Mouse (Mus musculus) embryonic fibroblast, embryonic 13.5 days (primary cell): ENCODE data around the gene Mtx2.

ENCODE experiments used
- CTCF ChIP-seq: IDR thresholded peaks from 2 replicates; pipeline ENCODE4 v1.5.1; 2011; ENCODE audit warnings: mild to moderate bottlenecking, control low read depth, low read length, moderate library complexity, borderline replicate concordance; ENCODE audit not compliant: insufficient read depth
- POLR2A ChIP-seq: IDR thresholded peaks from 2 replicates; pipeline ENCODE4 v1.6.1; 2011; ENCODE audit warnings: low read depth, mild to moderate bottlenecking, control low read depth, low read length, moderate library complexity

- TF ChIP-seq CTCF (no peak), POLR2A (no peak)
Measured at GRCm38 (mm10) chr2:74891868-74892267, 66.3 kb downstream of the Mtx2 start.
